8 mouse cellular contexts compared by ENCODE assay signal in the genomic region with DNA sequence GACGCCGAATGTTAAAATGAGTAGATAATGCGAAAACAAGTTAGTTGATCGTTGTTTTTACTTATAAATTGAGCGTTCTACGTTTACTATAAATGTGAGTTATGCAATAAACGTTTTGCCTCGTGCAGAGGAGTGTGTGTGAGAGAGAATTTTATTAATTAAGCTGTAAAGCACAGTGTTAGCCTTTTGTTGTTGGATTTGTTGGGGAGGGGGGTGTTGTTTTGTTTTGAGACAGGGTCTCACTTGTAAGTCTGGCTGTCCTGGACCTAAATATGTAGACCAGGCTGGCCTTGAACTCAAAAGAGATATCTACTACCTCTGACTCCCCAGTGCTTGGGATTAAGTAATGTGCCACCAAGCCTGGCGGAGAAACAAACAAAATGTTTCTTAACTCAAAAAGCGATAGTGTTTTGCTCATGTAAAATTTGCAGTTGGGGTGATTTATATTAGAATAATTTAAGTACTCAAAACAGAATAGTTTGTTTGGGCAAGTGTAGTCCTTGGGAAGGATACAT. TPM values are rescaled to one million over a fixed set of nuclear protein-coding genes. Genes with fewer than 3 reads are reported as not detected.
DNase-seq lines count a peak whose midpoint lies in the region; ATAC-seq and TF ChIP-seq lines count a peak whose summit lies in the region.

No protein-coding gene starts in this region.

- no peaks in the 10 kb centered on the region for H3K9me3 ChIP-seq in limb, embryonic 14.5 days (ENCODE audit: control insufficient read depth, low read length)
- no peaks in the 10 kb centered on the region for H3K9me3 ChIP-seq in stomach, embryonic 16.5 days (replicated peaks; ENCODE audit: control insufficient read depth, low read length)

- no peaks in the 10 kb centered on the region for H3K36me3 ChIP-seq in spleen, adult 2 months (ENCODE audit: control insufficient read depth, insufficient read depth, low read length)
- 0 out of 2 replicates have a peak, but pooled peaks cover 8% of the 10 kb centered on the region for H3K36me3 ChIP-seq in limb, embryonic 14.5 days (ENCODE audit: control insufficient read depth, insufficient read depth, low read length)
- H3K36me3 ChIP-seq in stomach, embryonic 16.5 days (ENCODE audit: control insufficient read depth, insufficient read depth, low read length) = no peaks in the 10 kb centered on the region

- WGBS in spleen, adult 2 months = 16% methylated on average over 10 of the region's 10 CpGs
- 9% methylated on average over 10 of the region's 10 CpGs for WGBS in limb, embryonic 14.5 days
- WGBS in stomach, embryonic 16.5 days = 7% methylated on average over 10 of the region's 10 CpGs

- peaks cover 7% of the 10 kb centered on the region for H3K4me1 ChIP-seq in spleen, adult 2 months (ENCODE audit: control insufficient read depth, insufficient read depth, insufficient read length)
- H3K4me1 ChIP-seq in limb, embryonic 14.5 days (ENCODE audit: control insufficient read depth, insufficient read depth, low read length) = peaks cover 13% of the 10 kb centered on the region
- peaks cover 22% of the 10 kb centered on the region for H3K4me1 ChIP-seq in stomach, embryonic 16.5 days (ENCODE audit: control insufficient read depth, insufficient read depth, low read length)

- no peak overlapping the region for H3K27ac ChIP-seq in spleen, adult 2 months (ENCODE audit: insufficient read depth, low read length)
- H3K27ac ChIP-seq in limb, embryonic 14.5 days (replicated peaks; ENCODE audit: low read depth, low read length) = no peak overlapping the region
- H3K27ac ChIP-seq in stomach, embryonic 16.5 days (ENCODE audit: low read length) = no peak overlapping the region

- H3K9ac ChIP-seq in limb, embryonic 14.5 days (ENCODE audit: low read depth, low read length, severe bottlenecking) = peak overlapping the region; percentile 88
- peak overlapping the region; percentile 61 for H3K9ac ChIP-seq in stomach, embryonic 16.5 days (ENCODE audit: low read length)

- DNase-seq in adrenal gland, postnatal 14 days = peak; percentile 18
- DNase-seq in adrenal gland, postnatal 36 days = no peak
- DNase-seq in spleen, adult 2 months (ENCODE audit: low read depth in 1 of 2, low spot score in 2 of 2) = no peak
- no peak for DNase-seq in spleen, postnatal 14 days (ENCODE audit: low spot score in 2 of 2)
- DNase-seq in limb, embryonic 14.5 days (ENCODE audit: low spot score) = no peak
- DNase-seq in spleen, postnatal 10 days (ENCODE audit: low spot score in 2 of 2) = no peak
- DNase-seq in gastrocnemius, adult 8-10 months (ENCODE audit: low spot score in 2 of 2) = no peak

- peak overlapping the region; percentile 94 for H3K4me3 ChIP-seq in spleen, adult 2 months (ENCODE audit: extremely low read depth, insufficient read depth, insufficient read length)
- peak overlapping the region; percentile 67 for H3K4me3 ChIP-seq in limb, embryonic 14.5 days (replicated peaks; ENCODE audit: low read length)
- peak overlapping the region; percentile 82 for H3K4me3 ChIP-seq in stomach, embryonic 16.5 days (replicated peaks; ENCODE audit: low read length)

- TF ChIP-seq CTCF in spleen, adult 2 months (IDR thresholded peaks at IDR 0.05; ENCODE audit: extremely low read depth, insufficient read depth, insufficient read length, insufficient replicate concordance) = no peak

- no peaks in the 10 kb centered on the region for H3K27me3 ChIP-seq in spleen, adult 2 months (ENCODE audit: control insufficient read depth, insufficient read depth, low read length)
- no peaks in the 10 kb centered on the region for H3K27me3 ChIP-seq in limb, embryonic 14.5 days (ENCODE audit: control insufficient read depth, insufficient read depth, low read length)
- no peaks in the 10 kb centered on the region for H3K27me3 ChIP-seq in stomach, embryonic 16.5 days (ENCODE audit: control insufficient read depth, insufficient read depth, low read length)

- no peak for TF ChIP-seq POLR2A in spleen, adult 2 months (IDR thresholded peaks at IDR 0.05; ENCODE audit: low read depth, low read length)
- no peak for TF ChIP-seq POLR2A in limb, embryonic 14.5 days (IDR thresholded peaks at IDR 0.05; ENCODE audit: borderline replicate concordance, extremely low read depth, insufficient read depth, insufficient read length)

- ATAC-seq in limb, embryonic 14.5 days (ENCODE audit: low FRiP score, low read depth) = no peak
- no peak for ATAC-seq in stomach, embryonic 16.5 days (ENCODE audit: insufficient read depth, low FRiP score)

- peak overlapping the region; percentile 75 for H3K4me2 ChIP-seq in limb, embryonic 14.5 days (replicated peaks; ENCODE audit: low read depth, low read length, severe bottlenecking)
- peak overlapping the region; percentile 70 for H3K4me2 ChIP-seq in stomach, embryonic 16.5 days (ENCODE audit: low read depth, low read length)

RNA-seq across cellular contexts. Expression of a gene that starts 1.3 kb away (rescaled TPM):
- total RNA-seq in adrenal gland, postnatal 14 days (2021) = 40.2 and 46.5 TPM in 2 replicates
- total RNA-seq in adrenal gland, postnatal 36 days (2021) = 10 to 100 TPM; 37.9 to 45.0 TPM
- 18.7 and 19.5 TPM in 2 replicates for polyA plus RNA-seq in spleen, adult 2 months (2012; rRNA removed)
- polyA plus RNA-seq in limb, embryonic 14.5 days (2012; rRNA removed) = 53.6 and 63.4 TPM in 2 replicates
- 67.0 and 72.9 TPM in 2 replicates for polyA plus RNA-seq in limb, embryonic 14.5 days (2014; fragmentation: Nextera tagmentation; extraction: Ambion mirVana)
- 74.8 and 80.8 TPM in 2 replicates for polyA plus RNA-seq in stomach, embryonic 16.5 days (2015; fragmentation: Nextera tagmentation; extraction: Ambion mirVana)
- total RNA-seq in gastrocnemius, adult 8-10 months (2022) = 10 to 100 TPM; 17.4 to 19.4 (median 19.1) TPM

RNA-seq across cellular contexts. Expression of a gene that starts 46.0 kb away (rescaled TPM):
- 0.41 and 0.70 TPM in 2 replicates for total RNA-seq in adrenal gland, postnatal 14 days (2021)
- total RNA-seq in adrenal gland, postnatal 36 days (2021) = not detected
- 0.26 and 0.43 TPM in 2 replicates for polyA plus RNA-seq in spleen, adult 2 months (2012; rRNA removed)
- polyA plus RNA-seq in limb, embryonic 14.5 days (2012; rRNA removed) = 0.03 TPM in 1 of 2 replicates, not detected in the other
- polyA plus RNA-seq in limb, embryonic 14.5 days (2014; fragmentation: Nextera tagmentation; extraction: Ambion mirVana) = 0.11 and 0.12 TPM in 2 replicates
- 0.36 and 0.39 TPM in 2 replicates for polyA plus RNA-seq in stomach, embryonic 16.5 days (2015; fragmentation: Nextera tagmentation; extraction: Ambion mirVana)
- total RNA-seq in gastrocnemius, adult 8-10 months (2022) = not detected
